Mouse (Mus musculus) liver, adult 2 months (tissue): ENCODE results near the gene Ankrd34a.

Source experiments
- CTCF ChIP-seq: fragments of 200-500 bp; IDR thresholded peaks from 2 replicates; pipeline ENCODE4 v1.5.1; 2011; ENCODE audit warnings: low read depth, low read length, control low read depth
- POLR2A ChIP-seq: fragments of 200-500 bp; IDR thresholded peaks from 2 replicates; pipeline ENCODE4 v1.6.1; 2011; ENCODE audit warnings: low read length, control low read depth; ENCODE audit not compliant: insufficient read depth; ENCODE audit errors: extremely low read depth

GRCm38 (mm10) chr3:96579885-96580454, 16.5 kb upstream of the Ankrd34a start:
- TF ChIP-seq CTCF, result peak; percentile 100
- no peak for TF ChIP-seq POLR2A
